Mouse (Mus musculus) T-cell, adult 2 months (primary cell): Measurements from ENCODE around the gene Polr1d.

ENCODE experiments used
- DNase-seq: peaks from one replicate; pipeline ENCODE4 v3.0.0; 2022; ENCODE audit warnings: low spot score

The Polr1d gene

DNA sequence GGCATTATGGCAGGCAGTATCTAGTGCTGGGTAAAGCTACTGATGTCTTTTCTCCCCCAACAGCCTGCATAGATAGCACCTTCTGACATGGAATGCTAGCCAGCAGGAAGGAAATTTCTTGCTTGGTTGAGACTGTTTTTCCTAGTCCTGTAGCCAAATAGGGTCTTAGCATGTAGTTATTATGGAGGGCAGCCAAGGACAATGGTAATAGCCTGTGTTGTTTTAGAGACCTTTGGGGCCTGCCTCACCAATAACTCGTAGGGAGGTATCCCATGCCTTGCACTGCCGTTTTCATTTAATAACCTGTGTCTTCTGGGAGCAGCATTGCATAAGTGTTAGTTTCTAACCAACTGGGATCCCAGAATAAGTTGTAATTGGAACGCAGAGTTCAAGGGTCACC lies 13.0 kb downstream of the Polr1d start:
- DNase-seq, result no peak

- no peak for DNase-seq
Measured at GRCm38 (mm10) chr5:147090256-147090963, 13.6 kb downstream of the Polr1d start.

GRCm38 (mm10) chr5:147092448-147092847 lies 15.6 kb downstream of the Polr1d start:
- no peak for DNase-seq

GRCm38 (mm10) chr5:147094296-147094695 lies 17.4 kb downstream of the Polr1d start:
- no peak for DNase-seq

GRCm38 (mm10) chr5:147096586-147096985 lies 19.7 kb downstream of the Polr1d start:
- no peak for DNase-seq

- DNase-seq, result no peak
Measured at GRCm38 (mm10) chr5:147098667-147099066, 21.8 kb downstream of the Polr1d start.

GRCm38 (mm10) chr5:147100180-147100579 lies 23.3 kb downstream of the Polr1d start:
- no peak for DNase-seq

GRCm38 (mm10) chr5:147102295-147102694 lies 25.4 kb downstream of the Polr1d start:
- DNase-seq, result no peak

DNA sequence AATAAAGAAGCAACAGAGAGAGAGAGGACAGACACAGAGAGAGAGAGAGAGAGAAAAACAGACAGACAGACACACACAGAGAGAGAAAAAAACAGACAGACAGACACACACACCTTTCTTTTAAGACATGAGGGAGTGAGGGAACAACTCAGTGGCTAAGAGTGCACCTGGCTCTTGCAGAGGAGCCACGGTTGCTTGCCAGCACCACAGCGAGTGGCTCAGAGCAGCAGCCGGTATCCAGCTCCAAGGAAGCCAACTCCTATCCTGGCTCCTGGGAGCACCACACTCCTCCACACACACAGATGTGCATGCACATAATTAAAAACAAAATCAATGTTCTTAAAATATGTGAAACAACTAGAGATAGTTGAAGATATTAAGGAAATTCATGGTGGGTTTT lies 30.4 kb downstream of the Polr1d start:
- DNase-seq, result no peak

- no peak for DNase-seq
Measured at GRCm38 (mm10) chr5:147108861-147109591, 32.2 kb downstream of the Polr1d start.

DNA sequence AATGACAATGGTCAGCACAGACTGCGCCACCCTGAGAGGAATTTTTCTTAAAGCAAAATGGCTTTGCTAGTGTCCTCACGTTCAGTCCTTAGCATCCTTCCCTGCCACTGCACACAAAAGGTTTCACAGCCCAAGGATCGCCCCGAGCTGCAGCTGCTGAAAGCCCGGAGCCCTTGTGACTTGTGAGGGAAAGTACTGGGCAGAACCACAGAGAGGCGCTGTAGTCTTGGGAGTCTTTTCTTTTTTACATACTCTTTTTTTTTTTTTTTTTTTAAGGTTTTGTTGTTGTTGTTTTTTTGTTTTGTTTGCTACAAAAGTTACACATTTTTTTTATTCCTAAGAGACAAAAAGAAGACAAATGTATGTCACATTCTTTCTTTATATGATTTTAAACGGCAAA lies 37.9 kb downstream of the Polr1d start:
- DNase-seq, result no peak

GRCm38 (mm10) chr5:147115631-147116030 lies 38.8 kb downstream of the Polr1d start:
- DNase-seq, result no peak

DNA sequence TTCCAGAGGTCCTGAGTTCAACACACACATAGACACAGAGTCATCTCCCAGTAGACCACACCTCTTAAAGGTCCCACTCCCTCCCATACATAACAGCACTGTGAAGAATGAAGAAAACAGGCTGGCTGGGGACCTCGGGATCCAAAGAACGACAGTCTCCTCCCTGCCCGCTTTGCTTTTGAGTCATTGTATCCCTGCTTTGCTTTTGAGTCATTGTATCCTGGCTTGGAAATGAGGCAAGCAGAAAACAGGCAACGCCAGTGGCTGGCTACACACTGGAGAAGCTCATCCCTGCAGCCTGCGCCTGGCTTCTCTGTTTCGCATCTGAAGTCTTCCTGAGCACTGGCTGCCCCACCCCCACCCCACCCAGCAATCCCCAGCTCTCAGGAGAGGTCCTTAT lies 40.2 kb downstream of the Polr1d start:
- DNase-seq, result no peak

DNA sequence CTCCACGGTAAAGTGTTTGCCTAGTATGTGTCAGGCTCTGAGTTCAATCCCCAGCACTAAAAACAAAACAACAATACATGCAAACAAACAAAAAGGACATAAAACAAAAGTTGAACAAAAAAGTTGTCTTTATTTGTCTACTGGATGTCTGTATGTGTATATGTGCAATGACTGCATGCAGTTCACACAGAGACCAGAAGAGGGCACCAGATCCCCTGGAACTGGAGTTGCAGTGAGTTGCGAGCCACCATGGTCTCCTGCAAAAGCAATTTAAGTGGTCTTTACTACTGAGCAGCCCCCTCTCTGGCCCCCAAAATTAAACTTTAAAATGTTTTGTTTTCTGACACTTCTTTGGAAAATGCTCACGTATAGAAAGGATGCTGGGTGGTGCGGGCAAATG lies 44.3 kb downstream of the Polr1d start:
- DNase-seq, result no peak

DNA sequence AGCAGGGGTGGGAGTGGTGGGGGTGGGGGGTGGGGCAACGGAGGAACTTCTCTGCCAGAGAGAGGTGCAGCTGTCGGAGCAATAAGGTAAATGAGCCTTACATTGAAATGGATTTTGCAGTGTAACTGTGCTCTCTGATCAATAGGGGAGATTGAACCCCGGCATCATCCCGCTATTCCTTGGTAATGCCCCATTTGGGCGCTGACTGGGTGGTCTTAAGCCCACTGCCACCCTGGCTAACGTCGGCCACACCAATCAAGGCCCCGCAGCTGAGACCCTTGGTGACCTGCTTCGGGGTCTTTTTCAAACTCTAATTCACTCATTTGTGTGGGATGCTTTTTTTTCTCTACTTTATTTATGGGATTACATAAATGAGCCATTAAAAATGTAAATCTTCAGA lies 47.9 kb downstream of the Polr1d start:
- DNase-seq, result no peak

- DNase-seq, result no peak
Measured at GRCm38 (mm10) chr5:147125542-147126185, 48.8 kb downstream of the Polr1d start.

DNA sequence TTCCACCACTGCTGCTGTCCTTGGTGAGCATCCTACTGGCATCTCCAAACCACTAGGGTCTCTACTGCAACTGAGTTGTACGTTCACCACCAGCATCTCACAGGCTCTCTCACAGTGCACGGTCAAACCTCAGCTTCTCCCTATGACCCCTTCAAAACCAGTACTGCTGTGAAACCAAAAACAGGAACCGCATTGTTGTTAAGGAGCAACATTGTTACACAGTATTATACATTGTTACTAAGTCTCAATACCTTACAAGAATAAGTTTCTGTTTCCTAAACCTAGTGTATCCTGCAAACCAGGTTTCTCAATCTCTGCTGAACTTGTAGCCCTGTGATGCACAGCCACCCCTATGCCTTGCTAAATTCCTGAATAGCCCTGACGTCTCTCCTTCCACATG lies 51.0 kb downstream of the Polr1d start:
- no peak for DNase-seq

DNA sequence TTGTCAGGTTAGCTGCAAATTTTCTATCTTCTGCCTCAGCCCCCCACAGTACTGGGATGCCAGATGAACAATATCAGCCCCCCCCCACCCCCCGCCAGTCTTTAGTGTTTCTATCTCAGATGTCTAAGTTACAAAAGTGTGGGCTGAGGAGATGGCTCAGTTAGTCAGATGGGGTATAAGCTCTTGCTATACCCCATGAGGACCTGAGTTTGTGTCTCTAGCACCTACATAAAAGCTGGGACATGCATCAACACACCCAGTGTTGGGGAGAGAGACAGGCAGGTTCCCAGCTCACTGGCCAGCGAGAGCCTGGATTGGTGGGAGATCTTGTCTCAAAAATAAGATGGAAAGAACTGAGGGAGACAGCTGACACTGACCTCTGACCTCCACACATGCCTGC lies 52.6 kb downstream of the Polr1d start:
- DNase-seq, result no peak

DNA sequence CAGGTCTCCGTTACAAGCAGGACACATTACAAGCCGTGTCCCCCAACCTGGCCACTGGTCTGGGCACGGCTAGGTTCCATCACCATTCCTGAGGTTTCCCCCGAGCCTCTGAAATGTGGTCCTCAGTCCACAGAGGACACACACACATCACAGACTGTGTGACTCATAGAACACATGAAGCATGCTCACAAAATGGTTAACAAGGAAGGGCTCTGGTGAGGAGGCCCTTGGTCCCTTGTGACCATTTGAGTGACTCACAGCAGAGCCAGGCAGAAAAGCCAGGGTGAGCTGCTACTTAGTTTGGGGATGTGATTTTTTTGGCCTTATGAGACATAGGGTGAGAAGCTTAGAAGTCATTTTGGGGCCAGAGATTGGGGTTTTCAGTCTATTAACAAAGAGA lies 55.1 kb downstream of the Polr1d start:
- no peak for DNase-seq

DNA sequence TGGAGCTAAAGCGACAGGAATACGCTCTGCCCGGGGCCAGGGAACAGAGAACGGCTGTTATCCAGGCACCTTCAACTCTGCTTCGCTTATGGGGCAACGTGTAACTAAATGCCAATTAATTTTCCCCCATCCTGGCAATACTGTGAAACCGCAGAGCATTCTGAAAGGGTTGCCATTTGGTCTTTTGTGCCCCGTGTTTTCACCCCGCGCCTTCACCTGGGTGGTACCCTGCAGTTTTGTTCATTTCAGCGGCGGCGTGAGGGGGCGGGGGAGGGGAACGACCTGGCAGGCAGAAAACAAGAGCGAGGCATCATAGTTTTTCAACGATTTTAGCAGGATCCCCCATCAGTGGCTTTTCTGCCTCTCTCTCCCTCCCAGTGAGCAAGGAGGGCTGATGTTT lies 56.8 kb downstream of the Polr1d start:
- no peak for DNase-seq

GRCm38 (mm10) chr5:147134341-147135088 lies 57.7 kb downstream of the Polr1d start:
- DNase-seq, result no peak

DNA sequence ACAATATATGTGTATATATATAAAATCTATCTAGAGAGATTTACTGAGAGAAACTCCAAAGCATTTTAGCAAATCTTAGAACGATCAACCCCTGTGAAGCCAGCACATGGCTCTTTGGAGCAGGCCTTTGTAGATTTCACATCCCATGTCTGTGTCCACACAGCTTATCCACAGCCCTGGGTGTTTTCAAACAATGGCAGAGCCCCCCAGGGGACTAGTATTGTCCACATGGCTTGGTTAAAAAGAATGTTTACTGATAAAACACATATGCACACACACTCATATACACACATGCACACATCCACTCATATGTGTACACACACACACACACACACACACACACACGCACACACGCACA lies 58.2 kb downstream of the Polr1d start:
- no peak for DNase-seq

DNA sequence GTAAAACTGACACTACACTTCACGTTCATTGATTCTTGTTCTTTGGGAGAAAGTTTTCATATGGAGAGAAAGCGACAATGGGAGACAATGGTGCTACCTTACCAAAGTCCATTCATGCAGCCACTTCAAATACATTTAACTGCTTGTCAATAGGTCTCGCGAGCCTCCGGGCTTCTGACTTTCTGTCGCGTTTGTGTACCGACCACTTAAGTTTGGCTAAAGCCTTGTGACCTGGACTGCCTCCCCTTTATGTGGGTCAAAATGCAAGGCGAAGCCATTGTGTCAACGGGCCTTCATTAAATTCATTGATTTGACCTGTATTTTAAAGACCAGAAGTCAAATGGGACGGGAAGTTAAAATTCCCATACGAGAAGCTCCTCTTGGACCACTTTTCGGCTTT lies 59.1 kb downstream of the Polr1d start:
- no peak for DNase-seq
